Mouse (Mus musculus) brain, embryonic 14.5 days (tissue): ENCODE measurements at regions not wholly inside any gene's neighbourhood (a gene's known extent, or its start where the extent isn't known, plus 50 kb on each side); places are given as distances from the start of the nearest gene placed in this dataset.

Experiments used
- CTCF ChIP-seq: fragments of 200-500 bp; IDR thresholded peaks from 2 replicates; pipeline ENCODE4 v1.5.1; 2012; ENCODE audit warnings: inconsistent platforms, mild to moderate bottlenecking, moderate library complexity, borderline replicate concordance; ENCODE audit not compliant: insufficient read depth, insufficient read length; ENCODE audit errors: extremely low read depth
- POLR2A ChIP-seq: fragments of 200-500 bp; IDR thresholded peaks from 2 replicates; pipeline ENCODE4 v1.6.1; 2012; ENCODE audit warnings: mild to moderate bottlenecking, inconsistent platforms, borderline replicate concordance; ENCODE audit not compliant: poor library complexity, insufficient read depth, insufficient read length, severe bottlenecking; ENCODE audit errors: extremely low read depth

DNA sequence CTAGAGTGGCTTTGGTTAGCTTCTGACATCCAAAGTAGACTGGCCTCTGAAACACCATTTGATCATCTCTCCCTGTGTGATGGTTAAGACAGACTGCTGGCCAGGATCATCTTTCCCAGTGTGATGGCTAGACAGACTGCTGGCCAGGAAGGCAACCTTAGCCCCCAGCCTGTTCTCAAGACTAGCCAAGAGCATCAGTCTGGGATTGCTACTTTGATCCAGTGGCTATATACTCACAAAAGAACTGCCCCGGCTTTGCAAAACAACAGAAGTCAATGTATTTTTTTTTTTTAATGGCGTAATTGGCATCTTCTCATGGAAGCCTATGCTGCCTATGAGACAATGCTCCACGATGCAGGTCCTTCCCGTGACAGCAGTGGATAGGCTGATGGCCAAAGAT lies 113.6 kb upstream of the Npvf start:
- TF ChIP-seq CTCF (no peak), POLR2A (no peak)
